Mouse (Mus musculus): Measurements from ENCODE around the gene a. TPM values are rescaled to one million over a fixed set of nuclear protein-coding genes. Genes with fewer than 3 reads are reported as not detected.

Gene a
- total RNA-seq, 2 experiments from 2014 or later, result not detected

DNA sequence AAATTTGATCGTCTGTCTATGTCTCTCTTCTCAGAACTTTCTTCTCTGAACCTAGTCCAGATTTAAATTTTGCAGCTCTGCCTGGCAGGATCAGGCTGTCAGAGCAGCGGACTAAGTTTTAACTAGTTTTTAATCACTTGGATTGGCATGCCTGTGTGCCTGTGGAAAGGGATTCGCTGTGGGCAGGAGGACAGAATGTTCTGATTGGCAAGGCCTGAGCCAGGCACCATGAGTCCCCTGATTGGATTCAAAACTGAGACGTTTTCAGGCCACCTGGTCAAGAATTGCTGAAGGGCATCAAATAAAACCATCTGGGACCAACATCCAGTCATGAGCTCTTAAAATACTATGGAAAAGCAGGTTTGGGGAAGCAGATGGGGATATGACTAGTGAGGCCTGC, 8.8 kb upstream of the a start:
- no peak for DNase-seq (ENCODE audit: extremely low spot score in 1 of 2, low spot score in 1 of 2)

DNA sequence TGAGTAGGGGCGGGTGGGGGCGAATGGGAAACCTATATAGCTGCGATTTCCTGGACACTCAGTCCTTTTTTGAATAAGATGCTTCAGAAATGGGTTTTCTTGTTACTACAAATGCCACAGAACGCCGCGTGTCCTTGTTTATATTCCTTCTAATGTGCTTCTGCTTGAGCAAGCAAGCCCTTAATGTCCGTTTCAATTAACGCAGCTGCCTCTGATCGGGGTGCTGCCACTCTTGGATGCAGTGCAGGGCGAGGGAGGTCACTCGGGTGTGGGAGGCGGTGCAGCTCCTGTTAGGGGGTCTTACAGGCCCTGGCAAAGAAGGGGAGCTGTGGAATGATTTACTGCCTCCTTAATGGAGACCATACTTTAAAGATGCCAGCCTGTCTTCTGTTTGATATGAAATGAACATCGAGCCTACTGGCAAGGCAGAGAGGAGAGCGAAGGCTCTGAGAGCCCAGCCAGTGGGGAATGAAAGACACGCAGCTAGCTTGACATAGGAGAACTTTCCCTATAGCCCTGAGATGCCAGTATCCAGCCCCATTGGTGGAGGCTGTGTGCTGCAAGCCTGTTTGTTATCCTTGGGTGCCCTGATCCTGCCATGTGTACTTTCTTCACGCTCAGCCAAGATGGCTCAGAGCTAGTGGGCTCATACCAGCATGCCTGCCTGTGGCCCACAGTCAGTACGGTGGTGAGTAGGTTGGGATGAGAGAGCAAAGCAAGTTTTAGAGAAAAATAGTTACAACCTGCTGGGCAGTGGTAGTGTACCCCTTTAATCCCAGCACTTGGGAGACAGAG, 8.1 kb upstream of the a start:
- no peak for DNase-seq (ENCODE audit: extremely low spot score in 1 of 2, low spot score in 1 of 2)

DNA sequence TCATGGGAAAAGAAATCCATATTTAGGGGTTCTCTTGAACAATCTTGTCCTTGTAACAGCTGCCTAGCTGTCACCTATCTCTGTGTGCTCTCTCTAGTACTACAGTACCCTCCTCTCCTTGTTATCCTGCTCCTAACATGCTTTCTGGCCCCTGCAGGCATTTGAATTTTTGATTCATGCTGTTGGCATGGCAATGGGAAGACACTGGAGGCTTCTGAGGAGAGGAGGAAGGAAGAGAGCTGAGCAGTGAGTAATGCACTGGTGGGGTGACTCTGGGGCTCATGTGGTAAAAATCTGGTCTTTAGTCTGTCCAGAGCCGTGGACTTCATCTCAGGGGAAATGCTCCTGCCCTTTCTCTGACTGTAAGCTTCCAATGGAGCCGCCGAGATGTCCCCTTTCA, 5.9 kb upstream of the a start:
- no peak for DNase-seq (ENCODE audit: extremely low spot score in 1 of 2, low spot score in 1 of 2)

DNA sequence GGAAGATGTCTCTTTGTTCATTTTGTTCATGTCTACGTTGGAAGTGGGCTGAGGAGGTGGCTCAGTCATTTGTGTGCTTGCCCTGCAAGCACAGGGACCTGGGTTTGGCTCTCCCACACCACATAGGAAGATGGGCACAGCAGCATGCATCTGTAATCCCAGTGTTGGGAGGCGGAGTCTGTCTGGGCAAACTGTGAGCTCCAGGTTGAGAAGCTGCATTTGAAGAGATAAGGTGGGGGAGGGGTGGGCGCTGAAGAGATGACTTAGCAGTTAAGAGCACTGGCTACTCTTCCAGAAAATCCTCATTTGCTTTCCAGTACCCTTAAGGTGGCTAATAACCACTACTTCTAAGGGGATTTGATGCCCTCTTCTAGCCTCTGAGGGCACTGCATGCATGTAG, 5.0 kb upstream of the a start:
- no peak for DNase-seq (ENCODE audit: extremely low spot score in 1 of 2, low spot score in 1 of 2)

DNA sequence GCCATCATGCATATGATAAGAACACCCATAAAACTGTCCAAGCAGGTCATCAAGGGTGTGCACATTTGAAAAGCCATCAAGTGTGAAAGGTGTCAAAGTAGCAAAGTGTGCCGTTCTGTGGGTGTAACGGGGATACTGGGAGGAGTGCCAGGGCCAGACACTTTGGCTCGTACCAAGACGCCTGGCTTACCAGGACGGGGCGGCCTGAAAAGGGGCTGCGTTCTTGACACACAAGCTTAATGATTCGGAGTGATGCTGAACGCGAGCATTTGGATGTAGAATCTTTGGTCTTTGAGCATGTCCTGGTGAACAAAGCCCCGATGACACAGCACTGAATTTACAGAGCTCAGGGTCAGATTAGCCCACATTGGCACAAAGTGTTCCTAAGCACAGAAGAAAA, 4.4 kb upstream of the a start:
- no peak for DNase-seq (ENCODE audit: extremely low spot score in 1 of 2, low spot score in 1 of 2)

DNA sequence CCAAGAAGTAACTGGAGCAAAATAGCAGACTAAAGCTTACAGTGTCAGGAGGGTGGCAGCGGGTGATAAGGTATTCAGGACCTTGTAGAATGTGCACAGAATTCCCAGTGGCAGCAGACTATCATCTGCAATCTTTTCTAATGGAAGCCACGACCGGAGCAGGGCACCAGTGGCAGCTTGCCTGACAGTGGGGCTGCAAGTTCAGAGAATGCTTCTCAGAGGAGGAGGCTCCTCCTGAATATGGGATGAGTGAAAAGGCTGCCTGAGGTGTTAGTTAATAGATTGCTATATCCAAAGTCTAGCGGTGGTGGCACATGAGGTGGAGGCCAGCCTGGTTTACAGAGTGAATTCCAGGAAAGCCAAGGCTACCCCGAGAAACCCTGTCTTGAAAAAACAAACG, 1.8 kb upstream of the a start:
- no peak for DNase-seq (ENCODE audit: extremely low spot score in 1 of 2, low spot score in 1 of 2)

DNA sequence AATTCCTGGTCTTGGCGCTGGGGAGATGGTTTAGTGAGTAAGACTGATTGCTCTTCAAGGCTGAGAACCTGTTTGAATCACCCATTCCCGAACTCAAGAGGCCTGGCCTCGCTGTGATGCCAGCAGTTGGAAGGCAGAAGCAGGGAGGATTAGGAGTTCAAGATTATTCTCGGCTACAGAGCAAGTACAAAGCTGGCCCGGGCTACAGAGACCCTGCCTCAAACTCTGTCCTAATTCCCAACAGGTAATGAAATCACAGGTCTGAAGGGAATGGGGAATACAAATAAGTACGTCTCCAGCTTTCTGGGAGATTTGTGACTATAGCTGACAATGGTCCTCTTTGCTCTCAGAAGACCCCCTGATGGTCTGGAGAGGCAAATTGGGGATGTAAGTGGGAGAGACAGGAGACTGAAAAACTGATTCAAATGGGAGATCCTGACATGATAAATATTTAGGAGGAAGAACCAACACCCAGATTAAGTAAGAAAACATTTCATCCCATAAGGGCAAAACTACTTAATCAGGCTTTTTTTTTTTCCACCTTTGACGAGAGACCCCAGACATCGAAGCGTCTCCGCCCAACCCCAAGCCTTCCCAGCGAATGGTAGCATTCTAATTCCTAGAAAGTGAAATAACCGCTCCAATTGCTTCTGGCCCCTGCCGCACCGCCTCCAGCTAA, 1.1 kb upstream of the a start:
- DNase-seq (ENCODE audit: extremely low spot score in 1 of 2, low spot score in 1 of 2), result no peak

DNA sequence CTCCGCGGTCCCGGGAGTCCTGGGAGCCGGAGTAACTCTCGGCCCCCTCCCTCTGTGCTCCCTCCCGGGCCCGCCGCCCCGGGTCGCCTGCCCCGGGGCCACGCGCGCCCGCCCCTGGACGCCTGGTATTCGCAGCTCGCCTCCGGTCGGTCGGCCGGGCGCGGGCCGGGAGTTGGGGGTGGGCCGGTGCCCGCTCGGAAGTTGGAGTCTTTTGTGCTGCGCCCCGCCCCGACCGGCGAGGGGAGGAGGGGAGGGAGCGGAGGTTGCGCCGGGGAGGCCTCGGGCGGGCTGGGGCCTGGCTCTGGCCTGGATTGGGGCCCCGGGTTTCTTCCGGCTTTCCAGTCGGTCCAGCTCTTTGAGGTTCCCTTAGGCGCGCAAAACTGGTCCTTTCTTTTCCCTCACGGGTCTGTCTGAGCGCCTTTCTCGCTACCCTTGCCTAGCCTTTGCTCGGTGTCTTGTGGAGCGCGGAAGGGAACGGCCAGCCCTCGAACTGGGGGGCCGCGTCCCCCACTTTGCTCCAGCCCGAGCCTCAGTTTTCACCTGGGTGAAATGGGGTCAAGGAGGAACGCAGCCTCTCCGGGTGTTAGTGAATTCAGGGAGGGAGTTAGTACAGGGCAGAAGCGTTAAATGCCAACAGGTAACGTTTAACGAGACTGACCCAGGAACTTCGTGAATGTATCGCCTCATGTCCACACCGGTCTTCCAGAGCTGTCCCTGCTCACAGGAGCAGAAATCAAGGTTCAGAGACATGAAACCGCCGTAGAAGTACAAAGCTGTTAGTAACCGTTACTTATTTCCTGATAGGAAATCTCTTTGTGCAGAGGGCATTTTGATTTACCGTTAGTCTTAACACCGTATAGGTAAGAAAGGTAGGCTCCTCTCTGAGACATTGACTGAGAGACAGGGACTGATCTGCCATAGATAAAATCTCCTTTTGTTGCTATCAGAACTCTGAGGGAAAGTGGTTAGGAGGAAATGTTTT, 750 bp downstream of the a start:
- peak; percentile 38 to 40 for DNase-seq (ENCODE audit: extremely low spot score in 1 of 2, low spot score in 1 of 2)

DNA sequence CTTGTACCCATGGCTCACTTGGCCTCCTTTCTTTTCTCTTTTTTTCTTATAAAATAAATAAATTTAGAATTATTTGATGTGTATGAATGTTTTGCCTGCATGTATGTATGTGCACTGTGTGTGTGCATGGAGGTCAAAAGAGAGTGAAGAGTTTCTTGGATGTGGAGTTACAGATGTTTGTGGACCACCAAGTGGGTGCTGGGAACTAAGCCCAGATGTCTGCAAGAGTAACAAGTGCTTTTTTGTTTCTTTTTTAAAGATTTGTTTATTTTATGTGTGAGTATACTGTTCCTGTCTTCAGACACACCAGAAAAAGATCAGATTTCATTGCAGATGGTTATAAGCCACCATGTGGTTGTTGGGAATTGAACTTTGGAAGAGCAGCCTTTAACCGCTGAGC, 12.2 kb downstream of the a start:
- no peak for DNase-seq (ENCODE audit: extremely low spot score in 1 of 2, low spot score in 1 of 2)

DNA sequence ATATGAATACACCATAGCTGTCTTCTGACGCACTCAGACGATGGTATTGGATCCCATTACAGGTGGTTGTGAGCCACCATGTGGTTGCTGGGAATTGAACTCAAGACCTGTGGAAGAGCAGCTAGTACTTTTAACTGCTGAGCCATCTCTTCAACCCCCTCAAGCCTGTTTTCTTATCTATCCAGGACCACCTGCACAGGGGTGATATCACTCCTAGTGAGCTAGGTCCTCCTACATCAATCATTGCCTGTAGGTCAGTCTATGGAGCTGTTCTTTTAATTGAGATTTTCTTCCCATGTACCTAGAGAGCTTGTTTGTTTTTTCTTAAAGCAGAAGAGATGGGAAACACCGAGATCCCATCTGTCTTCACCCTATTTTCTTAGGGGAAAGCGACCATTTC, 12.6 kb downstream of the a start:
- no peak for DNase-seq (ENCODE audit: extremely low spot score in 1 of 2, low spot score in 1 of 2)

DNA sequence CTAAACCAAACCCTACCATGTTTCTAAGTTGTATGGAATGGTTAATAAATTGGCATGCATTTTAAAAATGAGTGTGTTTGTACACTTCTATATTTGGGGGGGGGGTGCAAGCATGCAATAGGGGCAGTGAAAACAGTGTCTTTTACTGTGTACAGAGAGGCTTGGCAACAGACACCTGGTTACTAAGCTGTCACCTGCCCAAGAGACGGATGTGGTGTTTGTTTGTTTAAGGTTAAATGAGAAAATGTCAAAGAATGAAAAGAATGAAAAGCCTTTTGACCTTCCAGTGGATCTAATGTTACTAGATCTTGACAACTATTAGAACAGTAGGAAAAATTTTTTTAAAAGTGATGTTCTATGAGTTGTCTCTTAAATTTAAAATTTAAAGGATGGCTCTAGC, 16.5 kb downstream of the a start:
- no peak for DNase-seq (ENCODE audit: extremely low spot score in 1 of 2, low spot score in 1 of 2)

DNA sequence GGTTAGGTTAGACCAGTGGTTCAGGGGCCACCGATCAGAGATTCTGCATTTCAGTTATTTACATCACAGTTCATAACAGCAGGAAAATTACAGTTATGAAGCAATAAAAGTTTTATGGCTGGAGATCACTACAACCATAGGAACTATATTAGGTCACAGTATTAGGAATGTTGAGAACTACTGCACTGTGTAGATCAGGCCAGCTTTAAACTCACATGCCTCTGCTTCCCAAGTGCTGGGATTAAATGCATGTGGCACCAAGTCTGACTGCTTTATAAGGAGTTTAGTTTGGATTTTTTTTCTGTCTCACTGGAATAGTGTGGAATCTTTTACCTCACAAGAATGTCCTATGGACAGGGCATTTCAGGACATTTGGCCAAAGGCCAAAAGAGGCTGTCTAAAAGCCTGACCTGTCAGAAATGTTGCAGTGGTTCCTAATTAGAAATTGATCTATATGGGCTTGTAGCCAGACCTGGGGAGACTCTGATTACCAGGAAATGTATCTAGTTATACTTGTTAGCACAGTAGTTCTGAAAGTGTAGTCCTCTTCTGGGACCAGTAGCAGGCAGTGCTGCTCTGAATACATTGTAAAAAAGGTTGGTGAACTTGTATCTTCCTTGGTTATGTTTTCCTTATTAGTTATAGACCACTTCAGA, 18.0 kb downstream of the a start:
- DNase-seq (ENCODE audit: extremely low spot score in 1 of 2, low spot score in 1 of 2), result no peak

DNA sequence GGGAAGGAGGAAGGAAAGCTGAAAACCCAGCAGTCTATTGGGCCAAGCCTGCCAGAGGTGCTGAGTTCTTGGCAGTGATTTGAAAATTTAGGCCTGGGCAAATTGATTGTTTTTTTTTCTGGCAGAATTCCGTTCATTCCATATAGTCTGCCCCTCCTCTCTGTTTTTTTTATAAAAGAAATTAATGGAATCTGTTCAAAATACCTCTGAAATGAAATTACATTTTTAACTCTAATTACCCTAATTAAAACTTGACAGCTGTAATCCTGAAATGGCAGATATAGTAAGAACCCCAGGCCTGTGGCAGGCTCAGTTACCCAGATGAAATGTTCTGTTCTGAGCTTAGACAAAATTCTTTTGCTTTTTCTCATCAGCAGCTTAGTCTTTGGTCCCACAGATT, 19.6 kb downstream of the a start:
- DNase-seq (ENCODE audit: extremely low spot score in 1 of 2, low spot score in 1 of 2), result no peak

DNA sequence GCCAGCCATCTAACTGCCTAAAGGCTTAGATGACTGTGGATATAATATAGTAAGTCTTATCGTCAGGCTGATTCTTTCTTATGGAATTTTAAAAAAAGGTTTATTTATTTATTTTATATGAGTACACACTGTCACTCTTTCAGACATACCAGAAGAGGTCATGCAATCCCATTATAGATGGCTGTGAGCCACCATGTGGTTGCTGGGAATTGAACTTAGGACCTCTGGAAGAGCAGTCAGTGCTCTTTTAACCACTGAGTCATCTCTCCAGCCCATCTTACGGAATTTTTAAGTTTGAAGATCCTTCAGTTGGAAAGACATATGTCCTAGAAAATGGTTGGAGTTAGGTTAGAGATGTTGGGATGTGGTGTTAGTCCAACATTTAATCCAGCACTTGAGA, 22.2 kb downstream of the a start:
- DNase-seq (ENCODE audit: extremely low spot score in 1 of 2, low spot score in 1 of 2), result no peak

DNA sequence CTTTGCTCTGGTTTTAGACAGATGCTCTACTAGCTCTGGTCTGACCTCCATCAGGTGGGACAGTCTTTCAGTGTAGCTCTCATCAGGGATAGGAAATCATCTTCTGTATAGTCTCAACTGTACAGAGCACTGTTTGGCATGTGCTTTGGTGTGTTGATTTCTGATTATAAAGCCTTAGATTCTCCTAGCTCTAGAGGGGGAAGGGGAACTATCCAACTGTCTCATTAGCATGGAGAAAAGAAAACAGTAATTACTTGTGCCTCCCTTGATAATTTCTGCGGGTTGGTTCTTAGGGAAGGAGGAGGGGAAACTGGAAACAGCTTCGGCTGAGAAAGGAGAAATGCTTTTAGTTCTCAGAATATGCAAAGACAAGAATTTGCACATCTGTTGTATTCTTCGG, 25.9 kb downstream of the a start:
- no peak for DNase-seq (ENCODE audit: extremely low spot score in 1 of 2, low spot score in 1 of 2)

DNA sequence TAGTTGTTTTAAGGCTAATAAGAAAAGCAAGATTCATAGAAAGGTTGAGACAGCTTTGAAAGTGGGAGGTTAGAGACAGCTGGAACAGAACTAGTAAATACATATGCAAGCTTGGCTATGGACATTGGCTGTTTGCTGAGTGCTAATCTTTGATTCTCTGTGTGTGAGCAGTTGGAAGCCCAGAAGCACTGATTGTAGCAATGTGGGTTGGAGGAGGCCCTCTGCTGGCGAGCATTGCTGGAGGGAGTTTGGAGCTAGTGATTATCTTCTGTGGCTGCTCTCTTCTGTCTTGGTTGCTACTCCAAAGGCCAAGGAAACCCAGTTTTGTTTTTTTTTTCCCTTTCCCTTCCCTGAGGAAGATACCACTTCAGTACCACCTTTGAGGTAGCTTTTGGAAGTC, 26.6 kb downstream of the a start:
- DNase-seq (ENCODE audit: extremely low spot score in 1 of 2, low spot score in 1 of 2), result peak; percentile 16 to 61

DNA sequence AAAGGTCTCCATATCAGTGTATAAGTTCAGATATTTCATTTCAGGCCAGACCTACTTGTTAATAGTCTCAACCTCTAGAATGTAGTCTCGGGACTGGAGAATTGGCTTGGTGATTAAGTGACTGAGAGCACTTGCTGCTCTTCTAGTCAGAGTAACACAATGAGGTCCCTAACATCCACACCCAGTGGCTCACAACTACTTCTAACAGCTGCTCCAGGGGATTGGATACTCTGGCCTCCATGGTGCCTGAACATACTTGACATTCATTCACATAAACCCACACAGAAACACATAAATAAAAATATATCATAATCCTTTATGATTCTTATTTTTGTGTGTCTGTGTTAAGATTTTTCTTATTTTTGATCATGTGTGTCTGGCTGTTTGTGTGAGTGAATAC, 27.4 kb downstream of the a start:
- DNase-seq (ENCODE audit: extremely low spot score in 1 of 2, low spot score in 1 of 2), result no peak

DNA sequence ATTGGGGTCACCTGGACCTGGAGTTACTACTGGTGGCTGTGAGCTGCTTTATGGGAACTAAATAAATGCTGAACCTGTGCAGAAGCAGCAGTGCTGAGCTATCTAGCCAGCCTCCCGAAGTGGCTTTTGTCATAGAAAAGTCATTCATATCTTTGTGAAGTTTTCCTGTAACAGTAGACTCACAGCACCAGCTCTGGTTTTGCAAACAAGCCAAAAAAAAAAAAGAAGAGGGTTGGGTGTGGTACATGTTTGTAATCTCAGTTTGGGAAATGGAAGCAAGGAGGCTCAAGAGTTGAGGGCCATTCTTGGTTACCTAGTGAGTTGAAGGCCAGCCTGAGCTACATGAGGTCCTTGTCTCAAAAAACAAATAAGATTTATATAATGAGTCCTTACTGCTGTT, 29.1 kb downstream of the a start:
- no peak for DNase-seq (ENCODE audit: extremely low spot score in 1 of 2, low spot score in 1 of 2)

DNA sequence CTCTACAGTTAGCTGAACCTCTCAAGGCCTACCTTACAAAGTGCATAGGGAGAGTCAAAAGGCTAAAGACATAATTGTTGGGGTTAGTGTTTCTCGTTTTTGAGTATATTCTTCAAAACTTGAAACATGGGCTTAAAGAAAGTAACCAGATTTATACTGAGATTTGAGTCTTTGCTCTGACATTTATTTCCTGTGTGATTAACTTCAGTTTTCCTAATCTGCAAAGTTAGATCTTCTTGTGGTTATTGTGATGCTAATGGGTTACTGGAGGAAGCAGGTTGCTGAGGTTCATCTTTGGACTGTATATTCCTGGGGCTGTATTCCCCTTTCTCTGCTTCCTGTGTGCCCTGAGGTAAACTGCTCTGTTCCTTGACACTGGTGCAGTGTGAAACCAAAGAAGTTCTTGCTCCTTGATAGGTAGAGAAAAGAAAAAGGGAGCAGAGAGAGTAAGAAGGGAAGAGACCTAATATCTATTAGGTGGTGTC, 34.9 kb downstream of the a start:
- no peak for DNase-seq (ENCODE audit: extremely low spot score in 1 of 2, low spot score in 1 of 2)

DNA sequence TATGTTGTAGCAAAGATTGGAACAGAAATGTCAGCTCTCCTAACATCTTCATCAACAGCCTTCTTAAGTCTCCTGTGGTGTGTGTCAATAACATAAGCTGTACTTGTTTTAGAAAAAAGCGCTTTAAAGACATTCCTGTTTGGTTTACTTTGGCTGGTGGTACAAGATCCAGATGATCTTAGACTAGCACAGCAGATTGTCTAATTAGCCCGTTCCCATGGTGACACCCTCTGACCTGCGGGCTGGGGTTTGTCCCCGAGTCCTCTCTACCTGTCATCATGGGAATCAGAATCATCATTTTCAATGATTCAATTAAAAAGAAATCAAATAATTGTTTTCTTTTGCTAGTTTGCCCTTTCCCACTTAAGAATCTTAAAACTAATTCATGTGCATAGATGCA, 36.3 kb downstream of the a start:
- no peak for DNase-seq (ENCODE audit: extremely low spot score in 1 of 2, low spot score in 1 of 2)

DNA sequence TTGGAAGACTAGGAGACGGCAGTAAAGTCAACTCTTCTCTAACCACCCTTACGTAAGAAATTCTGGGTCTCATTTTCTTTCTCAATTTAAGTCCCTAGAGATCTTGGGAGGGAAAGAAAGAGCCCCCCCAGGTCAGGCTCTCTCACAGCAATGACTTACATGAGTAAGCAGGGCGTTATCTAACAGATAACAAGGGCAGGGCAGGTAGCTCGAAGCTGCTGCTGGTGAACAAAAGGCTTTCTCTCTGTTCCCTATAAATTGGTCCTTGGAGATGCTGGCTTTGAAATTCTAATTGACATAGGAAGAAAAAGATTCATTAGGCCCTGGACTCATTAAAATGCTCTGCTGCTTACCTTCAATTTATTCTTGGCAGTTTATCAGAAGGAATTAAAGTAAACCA, 41.3 kb downstream of the a start:
- no peak for DNase-seq (ENCODE audit: extremely low spot score in 1 of 2, low spot score in 1 of 2)
